Mouse (Mus musculus) liver, adult 2 months (tissue): ENCODE data around the gene Nxph1. TPM values are rescaled to one million over a fixed set of nuclear protein-coding genes. Genes with fewer than 3 reads are reported as not detected.

Experiments
- DNase-seq: peaks from one replicate; pipeline ENCODE4 v3.0.0-alpha.2; 2011; ENCODE audit warnings: low read depth, low spot score; ENCODE audit errors: extremely low read depth
- H3K27ac ChIP-seq: fragments of 200-500 bp; replicated peaks from 2 replicates; pipeline ENCODE4 v1.5.1; 2012; ENCODE audit warnings: low read depth, mild to moderate bottlenecking, control low read depth, inconsistent platforms, low read length; ENCODE audit not compliant: insufficient read depth
- H3K27me3 ChIP-seq: fragments of 200-500 bp; 2 replicates; pipeline ENCODE4 v1.6.1; 2012; ENCODE audit warnings: mild to moderate bottlenecking, moderate library complexity, low read length, inconsistent platforms; ENCODE audit not compliant: control insufficient read depth, insufficient read depth
- H3K36me3 ChIP-seq: fragments of 200-500 bp; 2 replicates; pipeline ENCODE4 v1.6.1; 2012; ENCODE audit warnings: low read length, inconsistent platforms; ENCODE audit not compliant: control insufficient read depth, insufficient read depth
- H3K4me1 ChIP-seq: fragments of 200-500 bp; 2 replicates; pipeline ENCODE4 v1.6.1; 2011; ENCODE audit warnings: low read length; ENCODE audit not compliant: control insufficient read depth, insufficient read depth
- H3K4me3 ChIP-seq: fragments of 200-500 bp; 2 replicates; pipeline ENCODE4 v1.5.1; 2011; ENCODE audit warnings: low read depth, mild to moderate bottlenecking, control low read depth, low read length, moderate library complexity; ENCODE audit not compliant: insufficient read depth
- H3K79me2 ChIP-seq: fragments of 200-500 bp; 2 replicates; pipeline ENCODE4 v1.6.1; 2012; ENCODE audit warnings: inconsistent platforms, mild to moderate bottlenecking, low read length, moderate library complexity; ENCODE audit not compliant: control insufficient read depth, insufficient read depth
- H3K9ac ChIP-seq: fragments of 200-500 bp; 2 replicates; pipeline ENCODE4 v1.6.1; 2012; ENCODE audit warnings: low read depth, mild to moderate bottlenecking, control low read depth, inconsistent platforms, low read length
- CTCF ChIP-seq: fragments of 200-500 bp; IDR thresholded peaks from 2 replicates; pipeline ENCODE4 v1.5.1; 2011; ENCODE audit warnings: low read depth, low read length, control low read depth
- POLR2A ChIP-seq: fragments of 200-500 bp; IDR thresholded peaks from 2 replicates; pipeline ENCODE4 v1.6.1; 2011; ENCODE audit warnings: low read length, control low read depth; ENCODE audit not compliant: insufficient read depth; ENCODE audit errors: extremely low read depth
- WGBS: fragments of 180-500 bp; shearing (Covaris S2); methylation state at CpG from one replicate; pipeline ENCODE4 v1.1.7; 2018; 5-methylcytosine and 5-hydroxymethylcytosine counted together
- polyA plus RNA-seq: library from polyadenylated mRNA; depleted of rRNA; stranded (reverse); fragments of >200 nt; gene quantifications from 2 replicates; pipeline ENCODE4 v1.2.3, GENCODE M21; 2012
- total RNA-seq: library from RNA; depleted of rRNA; stranded (reverse); fragments of >200 nt; gene quantifications from 2 replicates; pipeline ENCODE4 v1.2.3, GENCODE M21; 2014

Nxph1 gene
- total and polyA plus RNA-seq, 2 experiments: 0.09 TPM; not detected in 1

GRCm38 (mm10) chr6:8924481-8924880 is 23.8 kb upstream of the Nxph1 start:
- no peak for DNase-seq
- H3K36me3 ChIP-seq: no peaks in the 10 kb centered on the region
- WGBS: 78% methylated on average over 6 of the region's 6 CpGs

GRCm38 (mm10) chr6:8935241-8935640 is 13.0 kb upstream of the Nxph1 start:
- Histone ChIP-seq H3K36me3 (no peaks in the 10 kb centered on the region), H3K4me1 (no peaks in the 10 kb centered on the region), H3K4me3 (no peak overlapping the region), H3K27me3 (peaks cover 3% of the 10 kb centered on the region; the same call in 1 of the 2 replicates), H3K27ac (no peak overlapping the region), H3K9ac (no peak overlapping the region), H3K79me2 (no peaks in the 10 kb centered on the region)
- DNase-seq: no peak
- TF ChIP-seq CTCF: no peak
- no peak for TF ChIP-seq POLR2A
- 49% methylated on average over 5 of the region's 5 CpGs for WGBS

More at GRCm38 (mm10) chr6:8924481-8924880, 23.8 kb upstream of the Nxph1 start:
- no peaks in the 10 kb centered on the region for H3K79me2 ChIP-seq
- no peaks in the 10 kb centered on the region for H3K4me1 ChIP-seq
- no peaks in the 10 kb centered on the region for H3K27me3 ChIP-seq
- no peak overlapping the region for H3K27ac ChIP-seq
- no peak overlapping the region for H3K4me3 ChIP-seq
- no peak for TF ChIP-seq POLR2A
- TF ChIP-seq CTCF: no peak
- no peak overlapping the region for H3K9ac ChIP-seq

GRCm38 (mm10) chr6:8935705-8936104 is 12.5 kb upstream of the Nxph1 start:
- Histone ChIP-seq H3K27ac (no peak overlapping the region), H3K27me3 (peaks cover 3% of the 10 kb centered on the region; the same call in 1 of the 2 replicates), H3K4me1 (no peaks in the 10 kb centered on the region), H3K4me3 (no peak overlapping the region), H3K79me2 (no peaks in the 10 kb centered on the region), H3K9ac (no peak overlapping the region), H3K36me3 (no peaks in the 10 kb centered on the region)
- TF ChIP-seq POLR2A (no peak), CTCF (peak; percentile 65)
- peak; percentile 70 for DNase-seq
- 18% methylated on average over 5 of the region's 5 CpGs for WGBS

- TF ChIP-seq CTCF (no peak), POLR2A (no peak)
- Histone ChIP-seq H3K27ac (no peak overlapping the region), H3K4me1 (no peaks in the 10 kb centered on the region), H3K79me2 (no peaks in the 10 kb centered on the region), H3K27me3 (peaks cover 3% of the 10 kb centered on the region; the same call in 1 of the 2 replicates), H3K36me3 (no peaks in the 10 kb centered on the region), H3K4me3 (no peak overlapping the region), H3K9ac (no peak overlapping the region)
- no peak for DNase-seq
- WGBS: 8% methylated on average over 4 of the region's 4 CpGs
Measured at GRCm38 (mm10) chr6:8936168-8936567, 12.1 kb upstream of the Nxph1 start.

GRCm38 (mm10) chr6:8948471-8949411 is 510 bp downstream of the Nxph1 start:
- DNase-seq: peak; percentile 26
- WGBS: 3% methylated on average over 68 of the region's 68 CpGs
- no peak overlapping the region for H3K9ac ChIP-seq

More at GRCm38 (mm10) chr6:8948471-8949411, 510 bp downstream of the Nxph1 start:
- Histone ChIP-seq H3K4me3 (no peak overlapping the region), H3K4me1 (peaks cover 9% of the 10 kb centered on the region; the same call in 1 of the 2 replicates), H3K27ac (no peak overlapping the region), H3K27me3 (peaks cover 19% of the 10 kb centered on the region), H3K36me3 (no peaks in the 10 kb centered on the region), H3K79me2 (no peaks in the 10 kb centered on the region)
- TF ChIP-seq CTCF: no peak
- TF ChIP-seq POLR2A: no peak
